Mouse (Mus musculus) hindbrain, postnatal 0 days (tissue): ENCODE results near the gene Ccdc60. TPM values are rescaled to one million over a fixed set of nuclear protein-coding genes. Genes with fewer than 3 reads are reported as not detected.

Experiments
- ATAC-seq: fragments of 200-750 bp; cut with Nextera tagmentation; 2 replicates; pipeline ENCODE4 v1.8.0; 2017; ENCODE audit warnings: mild to moderate bottlenecking, moderate TSS enrichment, moderate library complexity
- DNase-seq: peaks from one replicate; pipeline ENCODE4 v3.0.0-alpha.2; 2015; ENCODE audit warnings: low spot score
- H3K27ac ChIP-seq: fragments of 300-500 bp; sonication (generic); 2 replicates; pipeline ENCODE4 v1.5.1; 2014; ENCODE audit warnings: mild to moderate bottlenecking
- H3K27me3 ChIP-seq: fragments of 300-500 bp; sonication (generic); 2 replicates; pipeline ENCODE4 v1.6.1; 2014; ENCODE audit warnings: low read length, mixed read lengths; ENCODE audit not compliant: insufficient read depth
- H3K36me3 ChIP-seq: fragments of 300-500 bp; sonication (generic); 2 replicates; pipeline ENCODE4 v1.6.1; 2014; ENCODE audit warnings: low read length, mixed read lengths; ENCODE audit not compliant: insufficient read depth
- H3K4me1 ChIP-seq: fragments of 300-500 bp; sonication (generic); 2 replicates; pipeline ENCODE4 v1.6.1; 2014; ENCODE audit warnings: antibody characterized with exemption, low read length, mixed read lengths; ENCODE audit not compliant: insufficient read depth
- H3K4me2 ChIP-seq: fragments of 300-500 bp; sonication (generic); 2 replicates; pipeline ENCODE4 v1.6.1; 2014; ENCODE audit warnings: low read depth, mild to moderate bottlenecking, low read length, moderate library complexity, mixed read lengths
- H3K4me3 ChIP-seq: fragments of 300-500 bp; sonication (generic); 2 replicates; pipeline ENCODE4 v1.5.1; 2014; ENCODE audit warnings: low read length
- H3K9ac ChIP-seq: fragments of 300-500 bp; sonication (generic); replicated peaks from 2 replicates; pipeline ENCODE4 v1.6.1; 2014; ENCODE audit warnings: mild to moderate bottlenecking, low read length, moderate library complexity, mixed read lengths
- H3K9me3 ChIP-seq: fragments of 300-500 bp; sonication (generic); 2 replicates; pipeline ENCODE4 v1.6.1; 2016; ENCODE audit warnings: low read length, mixed read lengths
- CTCF ChIP-seq: IDR thresholded peaks from 2 replicates; pipeline ENCODE4 v1.5.1; 2016; ENCODE audit warnings: antibody characterized with exemption, control low read depth, low read depth
- WGBS: fragments of 180-500 bp; shearing (Covaris S2); extraction: QIAGEN DNeasy Blood & Tissue Kit; methylation state at CpG from one replicate; pipeline ENCODE4 v1.1.7; 2014; 5-methylcytosine and 5-hydroxymethylcytosine counted together
- polyA plus RNA-seq: library from polyadenylated mRNA; unstranded; fragments of >200 nt; fragmentation: Nextera tagmentation; extraction: Ambion mirVana; gene quantifications from 2 replicates; pipeline ENCODE4 v1.2.1, GENCODE M21; 2015
- total RNA-seq: library from RNA; depleted of rRNA; stranded (reverse); fragments of >200 nt; gene quantifications from 2 replicates; pipeline ENCODE4 v1.2.3, GENCODE M21; 2014

Ccdc60 gene
- total and polyA plus RNA-seq, 2 experiments from 2014 or later: 0.73 to 2.3 TPM

DNA sequence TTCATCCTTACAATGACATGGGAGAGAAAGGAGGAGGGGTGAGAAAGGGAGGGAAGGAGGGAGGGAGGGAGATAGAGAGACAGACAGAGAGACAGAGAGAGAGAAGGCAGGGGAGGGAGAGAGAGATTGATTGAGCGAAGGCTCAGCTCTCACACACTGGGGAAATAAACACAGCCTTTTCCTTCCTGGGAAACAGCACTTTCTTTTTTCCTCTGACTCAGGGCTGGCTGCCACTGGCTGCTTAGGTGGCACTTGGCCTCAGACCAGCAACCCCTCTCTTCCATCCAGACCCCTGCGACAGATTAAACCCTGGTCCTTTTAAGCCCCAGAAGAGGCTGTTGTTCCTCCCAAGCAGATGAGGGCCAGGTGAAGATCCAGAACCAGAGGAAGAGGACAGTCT is 14.0 kb downstream of the Ccdc60 start:
- H3K36me3 ChIP-seq: no peaks in the 10 kb centered on the region
- DNase-seq (peak; percentile 49), ATAC-seq (peak; percentile 27; the same call in 1 of the 2 replicates)
- WGBS: 14% methylated on average over 2 of the region's 2 CpGs
- peaks cover 13% of the 10 kb centered on the region for H3K4me1 ChIP-seq
- H3K27me3 ChIP-seq: no peaks in the 10 kb centered on the region
- TF ChIP-seq CTCF: no peak
- no peak overlapping the region for H3K4me3 ChIP-seq
- H3K9ac ChIP-seq: no peak overlapping the region
- peak overlapping the region; percentile 56 for H3K27ac ChIP-seq
- no peak overlapping the region for H3K4me2 ChIP-seq
- H3K9me3 ChIP-seq: no peaks in the 10 kb centered on the region

DNA sequence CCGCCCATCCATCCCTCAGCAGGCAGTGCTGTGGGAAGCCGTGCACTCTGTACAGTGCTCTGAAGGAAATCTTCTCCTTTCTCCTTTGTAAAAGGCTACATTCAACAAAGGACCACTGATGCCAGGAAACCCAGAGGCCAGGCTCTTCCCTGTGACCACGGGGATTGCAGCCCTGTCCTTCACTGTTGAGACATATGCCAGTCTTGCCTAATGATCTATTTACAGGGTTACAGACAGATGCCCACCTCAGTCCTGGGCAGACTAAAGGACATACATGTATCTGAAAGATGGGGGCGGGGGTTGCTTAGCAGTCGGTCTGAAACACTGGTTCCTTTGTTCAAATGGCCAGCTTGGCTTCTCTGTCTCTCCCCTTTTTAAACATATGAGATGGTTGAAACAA is 14.4 kb downstream of the Ccdc60 start:
- H3K36me3 ChIP-seq: no peaks in the 10 kb centered on the region
- H3K27ac ChIP-seq: peak overlapping the region; percentile 56
- ATAC-seq (peak; percentile 38; the same call in 1 of the 2 replicates), DNase-seq (no peak)
- no peaks in the 10 kb centered on the region for H3K27me3 ChIP-seq
- H3K9ac ChIP-seq: no peak overlapping the region
- no peak overlapping the region for H3K4me2 ChIP-seq
- H3K4me3 ChIP-seq: no peak overlapping the region
- H3K9me3 ChIP-seq: no peaks in the 10 kb centered on the region
- peaks cover 17% of the 10 kb centered on the region for H3K4me1 ChIP-seq
- WGBS: 21% methylated on average over 5 of the region's 5 CpGs
- TF ChIP-seq CTCF: no peak

DNA sequence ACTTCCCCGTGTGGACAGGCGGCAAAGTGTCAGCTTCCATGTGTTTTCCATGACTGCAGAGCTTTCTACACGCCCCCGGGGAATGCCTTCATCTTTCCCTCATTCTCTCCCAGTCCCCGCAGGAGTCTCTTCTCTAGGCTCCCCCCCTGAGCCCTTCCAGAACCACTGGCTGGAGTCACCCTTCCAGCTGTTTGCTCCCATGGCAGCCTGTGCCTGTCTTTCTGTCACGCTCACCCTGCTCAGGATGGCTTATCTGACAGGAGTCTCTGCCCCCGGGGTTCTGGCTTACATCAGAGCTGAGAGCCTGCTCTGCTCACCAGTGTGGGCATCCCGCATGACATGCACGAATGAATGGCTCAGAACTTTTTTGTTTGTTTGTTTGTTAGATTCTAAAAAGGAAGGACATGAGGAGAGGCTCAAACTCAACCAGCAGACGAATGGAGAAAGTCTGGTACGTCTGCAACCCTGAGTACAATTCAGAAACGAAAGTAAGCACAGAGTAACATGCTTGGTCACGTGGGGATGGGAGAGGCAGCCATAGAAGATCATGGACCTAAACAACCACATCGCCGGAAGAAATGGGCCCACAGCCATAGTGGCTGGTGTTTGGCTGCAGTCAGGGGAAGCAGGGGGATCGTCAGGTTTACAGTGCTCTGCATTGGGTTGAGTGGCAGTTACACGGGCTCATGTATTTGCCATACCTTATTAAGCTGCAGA is 17.1 kb downstream of the Ccdc60 start:
- ATAC-seq (no peak), DNase-seq (no peak)
- H3K36me3 ChIP-seq: no peaks in the 10 kb centered on the region
- no peak overlapping the region for H3K27ac ChIP-seq
- H3K9ac ChIP-seq: no peak overlapping the region
- H3K9me3 ChIP-seq: no peaks in the 10 kb centered on the region
- no peak for TF ChIP-seq CTCF
- H3K27me3 ChIP-seq: no peaks in the 10 kb centered on the region
- peaks cover 20% of the 10 kb centered on the region for H3K4me1 ChIP-seq
- WGBS: 64% methylated on average over 17 of the region's 17 CpGs
- no peak overlapping the region for H3K4me2 ChIP-seq
- no peak overlapping the region for H3K4me3 ChIP-seq

DNA sequence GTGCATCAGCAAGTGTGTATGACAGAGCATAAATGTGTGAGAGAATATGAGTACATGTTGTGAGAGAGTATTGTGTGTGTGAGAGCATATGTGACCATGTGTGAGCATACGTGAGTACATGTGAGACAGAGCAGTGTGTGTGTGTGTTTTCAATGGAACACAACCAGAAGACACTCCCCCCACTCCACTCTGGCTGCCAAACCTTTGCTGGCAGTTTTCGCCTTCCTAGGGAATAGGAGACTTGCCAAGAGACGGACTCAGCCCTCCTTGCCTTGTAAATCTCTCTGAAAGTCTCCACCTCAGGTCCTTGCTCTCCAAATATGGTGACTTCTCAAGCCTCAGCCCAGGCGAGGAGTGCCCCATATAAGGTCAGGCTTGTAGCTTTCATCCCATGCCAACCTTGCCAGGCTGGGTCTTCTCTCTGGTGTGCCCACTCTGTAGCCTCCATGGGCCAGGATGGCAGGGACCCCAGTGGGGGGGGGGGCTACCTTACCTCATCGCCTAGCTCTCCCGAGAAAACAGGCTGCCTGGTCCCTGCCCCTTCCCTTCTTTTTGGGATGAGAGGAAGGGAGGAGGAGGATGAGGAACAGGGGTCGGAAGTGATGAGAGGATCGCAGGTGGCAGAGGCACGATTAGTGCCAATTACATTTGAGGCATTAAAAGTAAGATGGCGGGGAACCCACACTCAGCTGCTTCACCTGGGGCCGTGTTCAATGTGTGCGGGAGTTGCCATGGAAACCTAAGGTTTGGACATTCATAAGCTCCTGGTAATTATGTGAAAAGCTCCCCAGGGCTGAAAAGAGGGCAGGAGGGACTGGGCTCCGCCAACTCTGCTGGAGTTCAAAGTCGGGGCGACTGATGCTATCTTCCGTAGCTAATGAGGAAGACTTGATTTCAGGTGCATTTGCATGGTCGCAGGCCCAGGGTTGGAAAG is 19.3 kb downstream of the Ccdc60 start:
- Histone ChIP-seq H3K36me3 (no peaks in the 10 kb centered on the region), H3K9ac (no peak overlapping the region), H3K9me3 (no peaks in the 10 kb centered on the region), H3K27me3 (no peaks in the 10 kb centered on the region), H3K4me3 (no peak overlapping the region), H3K4me2 (no peak overlapping the region), H3K27ac (no peak overlapping the region), H3K4me1 (peaks cover 16% of the 10 kb centered on the region)
- ATAC-seq (0 out of 2 replicates have a peak, but pooled peaks have one; percentile 31), DNase-seq (peak; percentile 55)
- WGBS: 54% methylated on average over 17 of the region's 17 CpGs
- no peak for TF ChIP-seq CTCF

DNA sequence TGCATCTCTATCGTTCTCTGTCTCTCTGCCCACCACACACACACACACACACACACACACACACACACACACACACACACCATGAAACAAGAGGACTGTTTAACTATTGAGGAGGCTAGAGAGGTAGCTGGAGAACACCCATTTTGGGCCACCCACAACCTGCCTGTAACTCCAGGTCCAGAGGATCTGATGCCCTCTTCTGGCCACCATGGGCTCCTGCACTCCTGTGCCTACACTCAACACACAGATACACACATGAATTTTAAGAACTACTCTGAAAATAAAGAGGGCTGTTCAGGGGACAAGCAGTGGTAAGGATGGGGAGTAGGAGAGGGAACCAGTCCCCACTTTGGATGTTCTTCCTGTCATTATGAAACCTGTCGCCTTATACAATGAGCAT is 26.1 kb downstream of the Ccdc60 start:
- H3K9ac ChIP-seq: no peak overlapping the region
- peaks cover 10% of the 10 kb centered on the region; the same call in 1 of the 2 replicates for H3K4me1 ChIP-seq
- H3K27ac ChIP-seq: no peak overlapping the region
- TF ChIP-seq CTCF: no peak; the same call in 1 of the 2 replicates
- no peaks in the 10 kb centered on the region for H3K27me3 ChIP-seq
- no peak overlapping the region for H3K4me3 ChIP-seq
- no peak overlapping the region for H3K4me2 ChIP-seq
- no peak for ATAC-seq
- WGBS: 76% methylated on average over 2 of the region's 2 CpGs
- no peaks in the 10 kb centered on the region for H3K36me3 ChIP-seq
- no peaks in the 10 kb centered on the region for H3K9me3 ChIP-seq
- no peak for DNase-seq

DNA sequence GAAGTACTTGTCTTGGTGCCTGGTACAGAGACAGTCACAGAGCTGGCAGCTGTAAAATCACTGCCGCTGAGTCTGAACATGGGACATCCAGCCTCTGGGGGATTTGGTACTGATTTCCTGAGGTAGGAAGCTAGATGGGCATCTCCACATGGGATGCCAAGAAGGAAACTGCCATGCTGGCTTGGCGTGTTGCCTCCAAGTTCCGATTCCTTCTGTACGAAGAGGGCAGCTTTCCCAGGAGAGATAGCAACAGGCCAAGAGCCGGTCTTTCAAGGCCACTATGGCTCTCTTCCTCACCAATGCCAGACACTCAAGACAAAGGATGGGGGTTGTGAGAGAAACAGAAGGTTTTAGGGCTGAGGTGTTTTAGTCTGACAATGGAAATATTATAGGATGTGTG is 26.8 kb downstream of the Ccdc60 start:
- ATAC-seq (no peak), DNase-seq (no peak)
- no peak overlapping the region for H3K4me2 ChIP-seq
- WGBS: 78% methylated on average over 5 of the region's 5 CpGs
- no peaks in the 10 kb centered on the region for H3K9me3 ChIP-seq
- H3K4me3 ChIP-seq: no peak overlapping the region
- no peak overlapping the region for H3K27ac ChIP-seq
- H3K9ac ChIP-seq: no peak overlapping the region
- no peaks in the 10 kb centered on the region for H3K27me3 ChIP-seq
- TF ChIP-seq CTCF: no peak
- peaks cover 10% of the 10 kb centered on the region; the same call in 1 of the 2 replicates for H3K4me1 ChIP-seq
- H3K36me3 ChIP-seq: no peaks in the 10 kb centered on the region
